Mouse (Mus musculus) thymus, adult 2 months (tissue): ENCODE measurements around the gene Gm10577. TPM values are rescaled to one million over a fixed set of nuclear protein-coding genes. Genes with fewer than 3 reads are reported as not detected.

Experiments
- DNase-seq: peaks from one replicate; pipeline ENCODE4 v3.0.0; 2021
- H3K27ac ChIP-seq: fragments of 200-500 bp; 2 replicates; pipeline ENCODE4 v1.5.1; 2012; ENCODE audit warnings: low read length, control low read depth; ENCODE audit not compliant: control insufficient read depth, insufficient read depth
- H3K27me3 ChIP-seq: fragments of 200-500 bp; 2 replicates; pipeline ENCODE4 v1.6.1; 2012; ENCODE audit warnings: mild to moderate bottlenecking, low read length, moderate library complexity, mixed read lengths; ENCODE audit not compliant: control insufficient read depth, insufficient read depth
- H3K36me3 ChIP-seq: fragments of 200-500 bp; 2 replicates; pipeline ENCODE4 v1.6.1; 2012; ENCODE audit warnings: mild to moderate bottlenecking, low read length, moderate library complexity; ENCODE audit not compliant: control insufficient read depth, insufficient read depth
- H3K4me1 ChIP-seq: fragments of 200-500 bp; replicated peaks from 2 replicates; pipeline ENCODE4 v1.6.1; 2012; ENCODE audit warnings: low read length; ENCODE audit not compliant: control insufficient read depth, insufficient read depth
- H3K4me3 ChIP-seq: fragments of 200-500 bp; 2 replicates; pipeline ENCODE4 v1.5.1; 2012; ENCODE audit warnings: mild to moderate bottlenecking, low read length, control low read depth, moderate library complexity; ENCODE audit not compliant: control insufficient read depth, insufficient read depth
- CTCF ChIP-seq: fragments of 200-500 bp; IDR thresholded peaks from 2 replicates; pipeline ENCODE4 v1.5.1; 2012; ENCODE audit warnings: mild to moderate bottlenecking, control low read depth, low read length, moderate library complexity, borderline replicate concordance; ENCODE audit not compliant: control insufficient read depth, poor library complexity, insufficient read depth; ENCODE audit errors: extremely low read depth
- POLR2A ChIP-seq: fragments of 200-500 bp; IDR thresholded peaks from 2 replicates; pipeline ENCODE4 v1.6.1; 2012; ENCODE audit warnings: mild to moderate bottlenecking, low read length, control low read depth, moderate library complexity; ENCODE audit not compliant: control insufficient read depth, poor library complexity, insufficient read depth; ENCODE audit errors: extremely low read depth
- WGBS: fragments of 180-500 bp; shearing (Covaris S2); methylation state at CpG from one replicate; pipeline ENCODE4 v1.1.7; 2018; 5-methylcytosine and 5-hydroxymethylcytosine counted together
- polyA plus RNA-seq: library from polyadenylated mRNA; depleted of rRNA; stranded (reverse); fragments of >200 nt; gene quantifications from 2 replicates; pipeline ENCODE4 v1.2.3, GENCODE M21; 2012

Gm10577 gene
- polyA plus RNA-seq, 1 experiment, result not detected

GRCm38 (mm10) chr4:101017806-101018205 is 2.7 kb downstream of the Gm10577 start:
- Histone ChIP-seq H3K4me1 (no peaks in the 10 kb centered on the region), H3K4me3 (no peak overlapping the region), H3K27ac (no peak overlapping the region), H3K36me3 (no peaks in the 10 kb centered on the region), H3K27me3 (no peaks in the 10 kb centered on the region)
- TF ChIP-seq POLR2A, result no peak
- no peak for TF ChIP-seq CTCF
- 82% methylated on average over 4 of the region's 4 CpGs for WGBS
- DNase-seq, result no peak

- TF ChIP-seq CTCF (no peak), POLR2A (no peak)
- WGBS, result 92% methylated on average over 4 of the region's 4 CpGs
- no peak overlapping the region for H3K27ac ChIP-seq
Measured at GRCm38 (mm10) chr4:101009092-101009491, 11.4 kb downstream of the Gm10577 start.

DNA sequence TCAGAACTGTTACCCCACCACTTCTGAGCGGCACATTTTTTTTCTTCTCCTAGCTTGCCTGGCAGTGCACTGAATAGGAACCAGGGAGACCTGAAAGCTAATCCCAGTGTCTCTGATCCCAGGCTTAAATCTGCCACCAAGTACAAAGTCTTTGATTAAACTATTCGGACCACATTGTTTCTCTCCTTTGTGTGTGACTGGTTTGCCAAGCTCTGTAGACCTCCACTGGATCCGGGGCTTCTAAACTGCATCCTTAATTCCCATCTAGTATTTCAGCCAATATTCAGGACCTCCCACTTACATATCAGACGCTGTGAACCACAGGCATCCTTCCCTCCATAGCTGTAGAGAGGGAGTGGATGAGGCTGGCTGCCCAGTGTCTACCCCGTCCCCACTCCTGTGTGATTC is 12.1 kb downstream of the Gm10577 start:
- WGBS, result 88% methylated on average over 5 of the region's 5 CpGs
- no peak overlapping the region for H3K4me3 ChIP-seq
- DNase-seq, result no peak
- H3K27me3 ChIP-seq, result no peaks in the 10 kb centered on the region
- no peak overlapping the region for H3K27ac ChIP-seq
- TF ChIP-seq POLR2A (no peak), CTCF (no peak)
- H3K36me3 ChIP-seq, result no peaks in the 10 kb centered on the region
- no peaks in the 10 kb centered on the region for H3K4me1 ChIP-seq

More at GRCm38 (mm10) chr4:101009092-101009491, 11.4 kb downstream of the Gm10577 start:
- no peaks in the 10 kb centered on the region for H3K27me3 ChIP-seq
- no peaks in the 10 kb centered on the region for H3K36me3 ChIP-seq
- H3K4me3 ChIP-seq, result no peak overlapping the region
- DNase-seq, result no peak
- no peaks in the 10 kb centered on the region for H3K4me1 ChIP-seq

- WGBS, result 95% methylated on average over 16 of the region's 16 CpGs
- no peaks in the 10 kb centered on the region for H3K36me3 ChIP-seq
- no peaks in the 10 kb centered on the region for H3K4me1 ChIP-seq
- no peak for DNase-seq
- no peaks in the 10 kb centered on the region for H3K27me3 ChIP-seq
- TF ChIP-seq CTCF (no peak), POLR2A (no peak)
- no peak overlapping the region for H3K27ac ChIP-seq
- no peak overlapping the region for H3K4me3 ChIP-seq
Measured at GRCm38 (mm10) chr4:101002961-101003360, 17.5 kb downstream of the Gm10577 start.

GRCm38 (mm10) chr4:101001073-101001472 is 19.4 kb downstream of the Gm10577 start:
- Histone ChIP-seq H3K27me3 (no peaks in the 10 kb centered on the region), H3K27ac (no peak overlapping the region), H3K4me3 (no peak overlapping the region), H3K36me3 (no peaks in the 10 kb centered on the region), H3K4me1 (no peaks in the 10 kb centered on the region)
- DNase-seq, result no peak
- TF ChIP-seq CTCF (no peak), POLR2A (no peak)
- 92% methylated on average over 6 of the region's 6 CpGs for WGBS

- Histone ChIP-seq H3K4me1 (no peaks in the 10 kb centered on the region), H3K36me3 (no peaks in the 10 kb centered on the region), H3K4me3 (no peak overlapping the region), H3K27me3 (no peaks in the 10 kb centered on the region), H3K27ac (no peak overlapping the region)
- 94% methylated on average over 3 of the region's 3 CpGs for WGBS
- no peak for TF ChIP-seq CTCF
- TF ChIP-seq POLR2A, result no peak
- DNase-seq, result no peak
Measured at GRCm38 (mm10) chr4:101000622-101001021, 19.9 kb downstream of the Gm10577 start.

DNA sequence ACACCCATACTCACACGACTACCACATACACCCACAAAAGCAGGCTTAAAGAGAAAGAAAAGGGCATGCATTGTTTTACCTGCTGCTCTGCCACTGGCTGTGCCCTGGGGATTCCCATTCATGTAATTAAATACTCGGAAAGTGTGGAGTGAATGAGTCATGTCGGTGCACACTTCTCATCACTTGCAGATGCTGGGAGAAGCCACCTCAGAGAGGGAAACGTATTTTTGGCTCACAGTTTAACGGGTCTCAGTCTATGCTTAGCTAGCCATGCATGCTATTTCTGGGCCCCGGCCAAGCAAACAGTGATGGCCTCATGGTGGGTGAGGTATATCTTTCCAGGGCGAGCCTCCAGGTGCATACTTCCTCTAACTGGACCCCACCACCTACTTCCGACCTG is 21.6 kb downstream of the Gm10577 start:
- 88% methylated on average over 8 of the region's 8 CpGs for WGBS
- H3K36me3 ChIP-seq, result no peaks in the 10 kb centered on the region
- H3K4me3 ChIP-seq, result no peak overlapping the region
- TF ChIP-seq CTCF, result no peak
- no peak for TF ChIP-seq POLR2A
- no peaks in the 10 kb centered on the region for H3K4me1 ChIP-seq
- no peak for DNase-seq
- H3K27ac ChIP-seq, result no peak overlapping the region
- H3K27me3 ChIP-seq, result no peaks in the 10 kb centered on the region
